Comparison of ENCODE assay signal across 10 mouse cellular contexts in the genomic region with DNA sequence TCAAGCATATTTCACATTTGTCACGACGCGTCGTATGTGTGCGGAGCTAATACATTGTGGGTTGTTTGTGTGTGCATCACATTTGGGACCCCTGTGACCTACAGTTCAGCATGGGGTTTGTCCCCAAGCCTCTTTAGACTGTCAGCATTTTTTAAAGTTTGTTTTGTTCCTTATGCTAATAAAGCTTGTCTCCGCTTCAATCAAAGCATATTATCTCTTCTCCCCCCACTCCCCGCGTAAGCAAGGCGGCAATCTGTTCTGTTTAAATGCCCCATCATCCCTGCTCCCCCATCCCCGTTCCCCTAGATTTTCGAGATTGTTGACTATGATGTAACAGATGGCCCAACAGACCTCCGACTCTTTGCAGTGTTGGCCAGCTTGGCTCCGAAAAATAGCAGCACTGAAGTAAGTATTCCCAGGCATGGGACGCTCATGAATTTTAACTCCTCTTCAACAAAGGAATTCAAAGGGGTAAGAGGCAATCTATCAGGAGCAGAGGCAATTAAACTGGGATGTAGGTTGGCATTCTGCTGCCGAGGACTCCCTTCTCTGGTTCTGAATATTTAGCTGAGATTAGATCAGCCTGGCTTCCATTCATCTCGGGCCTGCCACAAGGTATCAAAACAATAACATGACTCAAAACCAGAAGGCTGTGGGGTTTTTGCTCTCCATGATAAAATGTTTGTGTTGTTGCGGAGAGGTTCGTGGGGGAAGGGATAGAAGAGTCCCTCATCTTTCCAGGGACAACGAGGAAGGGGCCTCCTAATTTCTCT.
DNase-seq lines count a peak whose midpoint lies in the region; ATAC-seq and TF ChIP-seq lines count a peak whose summit lies in the region.
"Had no signal": no experiment of that assay in that cellular context is flagged by ENCODE, and none has a peak within 500 bp of the region (broad histone marks: within the 10 kb centered on the region; RNA-seq: fewer than 3 reads in every experiment).

No protein-coding gene starts in this region.

- no peak for TF ChIP-seq CTCF in stomach, postnatal 0 days (IDR thresholded peaks at IDR 0.05; ENCODE audit: low read depth)

- no peaks in the 10 kb centered on the region for H3K9me3 ChIP-seq in hindbrain, embryonic 13.5 days
- H3K9me3 ChIP-seq in midbrain, embryonic 10.5 days (replicated peaks): 0 out of 2 replicates have a peak, but pooled peaks cover 3% of the 10 kb centered on the region
- no peaks in the 10 kb centered on the region for H3K9me3 ChIP-seq in stomach, postnatal 0 days (ENCODE audit: control insufficient read depth, low read length)
- H3K9me3 ChIP-seq: embryonic facial prominence, embryonic 12.5 days had no signal

- peak overlapping the region; percentile 49 for H3K4me2 ChIP-seq in hindbrain, embryonic 13.5 days
- no peak overlapping the region for H3K4me2 ChIP-seq in stomach, postnatal 0 days (replicated peaks; ENCODE audit: low read depth)
- H3K4me2 ChIP-seq: embryonic facial prominence, embryonic 12.5 days had no signal

- peak; percentile 88 for ATAC-seq in hindbrain, embryonic 13.5 days (ENCODE audit: low FRiP score)
- ATAC-seq in stomach, postnatal 0 days (ENCODE audit: low FRiP score, low TSS enrichment): no peak

- WGBS in hindbrain, embryonic 13.5 days: 19% methylated on average over 19 of the region's 19 CpGs
- 60% methylated on average over 19 of the region's 19 CpGs for WGBS in midbrain, embryonic 10.5 days
- 60% methylated on average over 19 of the region's 19 CpGs for WGBS in stomach, postnatal 0 days

- H3K4me3 ChIP-seq in hindbrain, embryonic 13.5 days: peak overlapping the region; percentile 19
- H3K4me3 ChIP-seq in midbrain, embryonic 10.5 days: peak overlapping the region; percentile 10; the same call in 1 of the 2 replicates
- H3K4me3 ChIP-seq in stomach, postnatal 0 days (ENCODE audit: low read depth, low read length): no peak overlapping the region
- H3K4me3 ChIP-seq: embryonic facial prominence, embryonic 12.5 days had no signal

- H3K4me1 ChIP-seq in hindbrain, embryonic 13.5 days (replicated peaks): peaks cover 20% of the 10 kb centered on the region
- H3K4me1 ChIP-seq in midbrain, embryonic 10.5 days: peaks cover 40% of the 10 kb centered on the region
- H3K4me1 ChIP-seq in stomach, postnatal 0 days (replicated peaks; ENCODE audit: control insufficient read depth, insufficient read depth): no peaks in the 10 kb centered on the region
- H3K4me1 ChIP-seq: embryonic facial prominence, embryonic 12.5 days had no signal

- H3K36me3 ChIP-seq in hindbrain, embryonic 13.5 days: no peaks in the 10 kb centered on the region
- no peaks in the 10 kb centered on the region for H3K36me3 ChIP-seq in midbrain, embryonic 10.5 days
- no peaks in the 10 kb centered on the region for H3K36me3 ChIP-seq in stomach, postnatal 0 days (ENCODE audit: control insufficient read depth, insufficient read depth, low read length)
- H3K36me3 ChIP-seq: embryonic facial prominence, embryonic 12.5 days had no signal

- peak overlapping the region; percentile 61 for H3K27ac ChIP-seq in hindbrain, embryonic 13.5 days
- H3K27ac ChIP-seq in midbrain, embryonic 10.5 days (replicated peaks): peak overlapping the region; percentile 84
- no peak overlapping the region for H3K27ac ChIP-seq in stomach, postnatal 0 days (replicated peaks)
- H3K27ac ChIP-seq: embryonic facial prominence, embryonic 12.5 days had no signal

- H3K27me3 ChIP-seq in hindbrain, embryonic 13.5 days: no peaks in the 10 kb centered on the region
- H3K27me3 ChIP-seq in midbrain, embryonic 10.5 days (ENCODE audit: low read depth, poor library complexity, severe bottlenecking): no peaks in the 10 kb centered on the region
- H3K27me3 ChIP-seq in stomach, postnatal 0 days (ENCODE audit: control insufficient read depth, insufficient read depth, low read length): no peaks in the 10 kb centered on the region
- H3K27me3 ChIP-seq: embryonic facial prominence, embryonic 12.5 days had no signal

- no peak for TF ChIP-seq EP300 in stomach, postnatal 0 days (optimal IDR thresholded peaks at IDR 0.05)

- peak; percentile 13 for DNase-seq in left cerebral cortex, postnatal 4 days
- DNase-seq in left cerebral cortex, postnatal 36 days (ENCODE audit: low spot score in 2 of 2): no peak
- DNase-seq in midbrain, embryonic 10.5 days (ENCODE audit: low spot score): peak; percentile 30
- DNase-seq in telencephalon, adult 2 months (ENCODE audit: low read depth, low spot score): peak; percentile 16
- no peak for DNase-seq in stomach, postnatal 0 days (ENCODE audit: low spot score)
- no peak for DNase-seq in urinary bladder, postnatal 14 days (ENCODE audit: low spot score)
- no peak for DNase-seq in gastrocnemius, postnatal 25 days
- DNase-seq: lung, postnatal 10 days had no signal

- intact Hi-C loops in left cerebral cortex, postnatal 4 days (cut with DNase I): no loop called here
- intact Hi-C loops in left cerebral cortex, postnatal 36 days (cut with DNase I): no loop called here

- peak overlapping the region; percentile 46; the same call in 1 of the 2 replicates for H3K9ac ChIP-seq in hindbrain, embryonic 13.5 days
- no peak overlapping the region for H3K9ac ChIP-seq in stomach, postnatal 0 days (ENCODE audit: low read length)
- H3K9ac ChIP-seq: embryonic facial prominence, embryonic 12.5 days had no signal

Comparison
In these comparisons a context has a peak if more than half of its experiments do, and no peak if none do; other contexts are left out.
1. DNase-seq: peak in left cerebral cortex, postnatal 4 days (single experiment), midbrain, embryonic 10.5 days (single experiment) and telencephalon, adult 2 months (single experiment); none in left cerebral cortex, postnatal 36 days (0 of 2), stomach, postnatal 0 days (single experiment), urinary bladder, postnatal 14 days (single experiment) and gastrocnemius, postnatal 25 days (single experiment).